Mouse (Mus musculus) urinary bladder, adult 2 months (tissue): ENCODE measurements around the gene Slk. TPM values are rescaled to one million over a fixed set of nuclear protein-coding genes. Genes with fewer than 3 reads are reported as not detected.
A peak's percentile ranks its signal among the peaks of the same experiment; 100 is the strongest.
"Not testable (repeated sequence)": the region's sequence is repeated elsewhere in the genome, so short reads cannot be mapped to it uniquely, and the experiment has no call there.

Source experiments
- DNase-seq: peaks from one replicate; pipeline ENCODE4 v3.0.0; 2022; ENCODE audit warnings: low spot score
- polyA plus RNA-seq: library from polyadenylated mRNA; depleted of rRNA; stranded (reverse); fragments of >200 nt; gene quantifications from 2 replicates; pipeline ENCODE4 v1.2.3, GENCODE M21; 2012

Slk gene
- polyA plus RNA-seq, 1 experiment: 49.5 TPM

- no peak for DNase-seq
These were observed 9.4 kb upstream of the Slk start for GRCm38 (mm10) chr19:47570042-47570441.

GRCm38 (mm10) chr19:47571981-47572380 lies 7.5 kb upstream of the Slk start:
- not testable (repeated sequence) for DNase-seq

GRCm38 (mm10) chr19:47573718-47574117 lies 5.8 kb upstream of the Slk start:
- DNase-seq: no peak

DNA sequence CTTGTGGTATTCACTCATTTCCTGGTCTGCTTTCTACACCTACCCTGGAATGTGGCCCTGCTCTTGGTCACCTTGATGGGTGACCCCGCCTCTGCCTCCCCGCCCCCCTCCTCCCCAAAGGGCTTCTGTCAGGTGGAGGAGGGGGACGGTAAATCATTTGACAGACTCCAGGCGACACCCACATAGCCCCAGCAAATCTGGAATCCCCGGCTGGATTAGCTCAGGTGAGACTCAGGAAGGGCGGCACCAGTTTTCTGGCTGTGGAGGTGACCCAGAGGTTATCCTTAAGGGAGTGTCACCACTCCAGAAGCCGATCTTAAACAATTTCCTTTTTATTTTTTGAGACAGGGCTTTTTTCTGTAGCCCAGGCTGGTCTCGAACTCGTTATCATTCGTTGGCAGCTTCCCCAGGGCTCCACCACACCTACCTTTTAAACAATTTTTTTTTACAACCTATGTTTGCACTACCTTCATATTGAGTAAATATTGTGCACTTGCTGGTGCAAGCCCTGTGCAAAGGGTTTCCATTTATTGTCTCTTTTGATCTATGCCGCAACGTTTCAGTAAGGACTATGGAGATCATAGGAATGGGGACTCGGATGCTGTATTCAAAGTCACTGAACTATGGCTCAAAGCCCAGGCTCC lies 775 bp upstream of the Slk start:
- no peak for DNase-seq

DNA sequence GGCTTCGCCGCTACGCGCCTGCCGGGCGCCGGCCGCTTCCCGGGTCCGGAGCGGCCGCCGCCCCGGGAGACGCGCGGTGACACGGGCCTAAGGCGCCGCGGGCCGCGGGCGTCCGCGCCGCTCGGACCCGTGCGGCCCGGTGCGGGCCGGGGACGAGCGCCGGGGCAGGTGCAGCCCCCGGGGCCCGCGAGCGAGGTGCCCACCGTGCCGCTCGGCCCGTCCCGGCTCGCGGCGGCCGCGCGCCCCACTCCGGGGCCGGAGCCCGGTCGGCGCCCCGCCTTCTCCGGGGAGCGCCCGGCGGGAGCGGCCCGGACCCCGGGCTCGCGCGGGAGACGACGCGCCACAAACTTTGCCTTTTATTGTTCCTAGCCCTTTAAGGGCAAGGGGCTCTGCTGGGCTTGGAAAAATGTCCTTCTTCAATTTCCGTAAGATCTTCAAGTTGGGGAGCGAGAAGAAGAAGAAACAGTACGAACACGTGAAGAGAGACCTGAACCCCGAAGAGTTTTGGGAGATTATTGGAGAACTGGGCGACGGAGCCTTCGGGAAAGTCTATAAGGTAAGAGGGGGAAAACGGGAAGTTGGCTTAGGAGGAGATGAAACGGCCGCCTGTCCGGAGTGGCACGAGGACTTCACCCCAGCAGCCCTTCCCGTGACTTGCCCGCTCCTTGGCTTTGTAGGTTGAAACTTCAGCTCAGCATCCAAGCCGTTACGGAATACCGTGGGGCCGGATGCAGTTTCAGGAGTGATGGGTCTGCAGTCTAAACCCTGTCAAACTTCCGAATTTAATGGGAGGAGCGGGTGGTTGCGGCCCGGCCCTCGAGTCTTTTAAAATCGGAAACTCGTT lies 532 bp downstream of the Slk start:
- peak; percentile 27 for DNase-seq

- DNase-seq: no peak
These were observed 6.3 kb downstream of the Slk start for GRCm38 (mm10) chr19:47585772-47586171.

DNA sequence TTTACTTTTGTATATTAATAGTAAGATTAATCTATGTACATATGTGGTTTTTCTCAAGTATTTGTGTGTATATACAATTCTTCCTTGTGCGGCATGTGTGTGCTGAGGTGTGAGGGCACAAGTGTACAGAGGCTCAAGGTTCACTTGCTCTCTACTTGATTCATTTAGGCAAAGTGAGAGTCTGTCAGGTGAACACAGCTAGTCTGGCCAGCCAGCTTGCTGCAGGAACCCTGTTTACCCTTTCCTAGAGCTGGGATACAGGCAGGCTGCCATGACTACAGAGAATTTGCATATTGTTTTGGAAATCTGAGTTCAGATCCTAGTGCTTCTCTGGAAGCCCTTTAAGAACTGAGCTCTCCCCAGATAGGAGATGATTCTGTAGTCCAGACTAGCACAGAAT lies 7.5 kb downstream of the Slk start:
- DNase-seq: no peak

DNA sequence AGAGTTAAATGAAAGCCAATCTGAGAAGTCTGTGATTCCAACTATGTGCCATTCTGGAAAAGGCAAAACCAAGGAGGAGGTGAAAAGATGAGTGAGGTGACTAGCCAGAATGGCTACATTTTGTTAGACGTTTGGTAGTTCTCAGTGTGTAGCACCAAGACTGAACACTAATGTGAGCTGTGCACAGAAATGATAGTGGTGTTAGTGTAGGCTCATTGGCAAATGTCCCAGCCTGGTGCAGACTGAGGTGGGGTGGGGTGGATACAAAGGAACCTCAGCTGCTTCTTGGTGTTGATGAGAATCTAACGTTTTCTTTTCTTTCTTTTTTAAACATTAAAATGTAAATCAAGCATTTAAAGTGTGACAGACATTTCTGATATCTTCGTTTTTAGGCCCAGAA lies 29.0 kb downstream of the Slk start:
- no peak for DNase-seq

- no peak for DNase-seq
These were observed 34.0 kb downstream of the Slk start for GRCm38 (mm10) chr19:47613442-47613841.

- DNase-seq: no peak
These were observed 42.0 kb downstream of the Slk start for GRCm38 (mm10) chr19:47621478-47621877.

DNA sequence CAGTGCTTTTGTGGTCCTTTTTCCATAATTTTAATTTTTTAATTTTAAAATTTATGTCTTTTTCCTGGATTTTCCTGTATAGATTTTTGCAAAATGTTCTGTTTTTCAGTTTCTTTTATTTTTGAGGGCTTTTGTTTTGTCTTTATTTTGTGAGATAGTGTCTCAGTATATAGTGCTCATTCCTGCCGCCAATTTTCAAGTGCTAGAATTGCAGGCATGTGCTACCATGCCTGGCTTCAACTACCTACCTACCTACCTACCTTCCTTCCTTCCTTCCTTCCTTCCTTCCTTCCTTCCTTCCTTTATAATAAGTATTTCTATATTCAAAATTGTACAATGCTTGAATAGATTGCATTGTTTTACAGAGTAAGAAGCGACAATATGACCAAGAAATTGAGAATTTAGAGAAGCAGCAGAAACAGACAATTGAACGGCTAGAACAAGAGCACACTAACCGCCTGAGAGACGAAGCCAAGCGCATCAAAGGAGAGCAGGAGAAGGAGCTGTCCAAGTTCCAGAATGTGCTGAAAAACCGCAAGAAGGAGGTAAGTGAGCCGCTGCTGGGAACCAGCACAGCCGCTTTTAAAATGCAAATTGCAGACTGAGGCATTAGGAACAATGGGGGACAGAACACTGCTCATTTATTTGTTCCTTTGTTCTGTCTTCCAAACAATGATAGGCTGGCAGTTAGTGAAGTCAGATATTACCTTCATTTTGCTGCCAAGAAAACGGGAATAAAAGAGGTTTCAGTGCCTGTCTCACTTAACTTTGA lies 45.6 kb downstream of the Slk start:
- no peak for DNase-seq

DNA sequence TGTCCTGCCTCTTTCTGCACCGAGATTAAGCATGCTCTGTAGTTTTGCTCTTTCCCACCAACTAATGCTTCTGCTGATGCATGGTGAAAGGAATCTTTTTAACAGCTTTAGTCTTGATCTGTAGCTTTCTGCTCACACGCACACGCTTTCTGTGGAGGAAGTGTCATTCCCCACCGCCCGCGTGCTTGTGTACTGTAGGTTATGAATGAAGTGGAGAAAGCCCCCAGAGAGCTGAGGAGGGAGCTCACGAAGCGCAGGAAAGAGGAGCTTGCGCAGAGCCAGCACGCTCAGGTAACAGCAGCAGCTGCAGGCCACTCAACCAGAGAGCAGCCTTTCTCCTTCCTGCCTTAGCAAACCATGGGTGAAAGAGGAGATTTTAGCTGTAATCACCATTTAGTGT lies 48.0 kb downstream of the Slk start:
- DNase-seq: no peak

DNA sequence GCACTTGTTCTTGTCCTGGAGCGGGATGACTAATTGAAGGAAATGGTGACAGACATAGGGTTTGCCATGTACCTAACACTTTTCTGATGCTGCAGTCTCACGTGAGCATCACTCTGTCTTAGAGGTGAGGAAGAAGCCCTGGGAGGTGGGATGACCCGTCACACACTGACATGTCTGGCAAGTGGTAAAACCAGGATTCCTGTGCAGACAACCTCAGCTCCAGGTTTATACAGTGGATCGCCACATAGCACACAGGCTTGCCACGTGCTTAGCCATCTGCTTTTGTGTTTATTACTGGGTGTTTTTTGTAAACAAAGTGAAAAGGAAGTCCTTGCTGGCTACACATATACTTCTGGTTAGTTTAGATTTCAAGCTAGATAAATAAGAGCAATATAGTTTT lies 49.6 kb downstream of the Slk start:
- DNase-seq: no peak

DNA sequence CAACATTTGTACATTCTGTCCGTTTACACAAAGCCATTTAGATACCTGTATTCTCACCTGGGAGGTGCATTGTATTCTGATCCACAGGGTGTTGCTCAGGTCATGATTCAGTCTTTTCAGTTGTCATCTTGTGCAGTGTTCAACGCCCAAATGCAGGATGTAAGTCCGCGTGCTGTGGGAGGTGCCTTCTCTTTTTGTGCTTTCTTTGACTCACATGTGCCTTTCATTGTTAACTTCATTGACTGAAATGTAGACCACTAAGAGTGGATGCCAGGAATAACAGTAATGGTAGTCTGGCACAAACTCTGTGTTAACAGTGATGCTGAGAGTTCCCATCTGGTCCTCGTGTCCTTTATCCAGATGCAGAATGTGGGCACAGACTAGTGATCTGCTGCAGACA lies 50.9 kb downstream of the Slk start:
- DNase-seq: no peak

DNA sequence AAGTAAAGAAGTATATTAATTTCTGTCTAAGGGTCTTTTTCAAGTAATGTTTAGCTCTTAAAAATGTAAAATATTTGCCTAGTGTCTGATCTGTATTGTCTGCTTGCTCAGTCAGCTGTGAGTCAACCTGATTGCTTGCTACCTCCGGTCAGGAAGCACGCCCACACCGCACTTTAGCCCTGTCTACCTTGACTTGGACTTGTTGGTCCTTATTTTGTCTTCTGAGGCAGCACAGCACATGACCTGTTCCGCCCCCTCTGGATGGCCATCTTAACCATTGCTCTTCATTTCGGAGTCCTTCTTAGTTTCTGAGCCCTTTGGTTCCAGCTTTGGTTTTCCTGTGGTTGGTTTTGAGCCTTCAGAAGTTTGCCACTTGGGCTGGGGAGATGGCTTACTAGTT lies 52.3 kb downstream of the Slk start:
- no peak for DNase-seq

DNA sequence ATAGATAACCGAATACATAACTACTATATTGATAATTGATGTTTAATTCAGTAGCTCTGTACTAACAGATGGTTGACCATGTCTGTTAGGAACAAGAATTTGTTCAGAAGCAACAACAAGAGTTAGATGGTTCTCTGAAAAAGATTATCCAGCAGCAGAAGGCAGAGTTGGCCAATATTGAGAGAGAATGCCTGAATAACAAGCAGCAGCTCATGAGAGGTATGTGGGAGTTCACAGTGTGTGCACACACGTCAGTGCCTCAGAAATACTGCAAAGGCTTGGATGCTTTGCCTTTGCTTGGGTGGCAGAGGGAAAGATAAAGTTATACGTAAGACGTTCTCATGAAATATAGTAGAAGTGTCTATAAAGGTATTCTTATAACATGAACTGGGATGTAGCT lies 55.9 kb downstream of the Slk start:
- no peak for DNase-seq

DNA sequence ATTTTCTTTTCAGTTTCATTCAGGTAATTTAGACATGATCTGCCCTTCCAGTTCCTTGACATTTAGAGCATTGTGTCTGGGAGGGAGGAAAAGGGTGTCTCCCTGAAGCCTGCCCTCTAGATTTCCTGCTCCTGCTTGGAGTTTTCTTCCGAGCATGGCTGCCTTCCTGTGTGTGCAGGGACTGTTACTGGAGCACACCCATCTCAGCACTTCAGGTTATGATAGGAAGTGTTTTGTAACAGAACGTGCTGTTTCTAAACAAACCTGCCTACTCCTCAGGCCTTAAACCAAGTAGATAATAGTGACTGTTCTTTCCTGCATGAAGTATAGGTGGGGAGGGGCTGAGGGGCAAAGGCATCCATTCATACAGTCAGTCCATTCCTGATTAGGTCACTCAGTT lies 64.4 kb downstream of the Slk start:
- DNase-seq: no peak

DNA sequence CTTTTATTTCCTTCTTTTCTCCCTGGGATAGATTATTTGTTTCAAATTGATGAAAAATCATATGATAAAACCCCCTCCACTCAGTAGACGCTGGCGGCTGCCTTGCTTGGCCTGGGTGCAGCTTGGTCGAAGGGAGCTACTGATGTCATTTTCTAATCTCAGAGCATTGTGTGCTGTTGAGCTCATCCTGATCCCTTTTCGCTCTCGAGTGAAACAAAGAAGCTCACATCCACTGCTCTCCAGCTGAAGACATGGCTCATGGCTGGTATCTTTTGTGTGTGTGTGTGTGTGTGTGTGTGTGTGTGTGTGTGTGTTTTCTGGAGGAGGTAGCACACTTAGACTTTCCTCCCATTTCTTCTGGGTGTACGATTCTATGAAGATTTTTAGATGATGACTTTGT lies 66.1 kb downstream of the Slk start:
- no peak for DNase-seq

DNA sequence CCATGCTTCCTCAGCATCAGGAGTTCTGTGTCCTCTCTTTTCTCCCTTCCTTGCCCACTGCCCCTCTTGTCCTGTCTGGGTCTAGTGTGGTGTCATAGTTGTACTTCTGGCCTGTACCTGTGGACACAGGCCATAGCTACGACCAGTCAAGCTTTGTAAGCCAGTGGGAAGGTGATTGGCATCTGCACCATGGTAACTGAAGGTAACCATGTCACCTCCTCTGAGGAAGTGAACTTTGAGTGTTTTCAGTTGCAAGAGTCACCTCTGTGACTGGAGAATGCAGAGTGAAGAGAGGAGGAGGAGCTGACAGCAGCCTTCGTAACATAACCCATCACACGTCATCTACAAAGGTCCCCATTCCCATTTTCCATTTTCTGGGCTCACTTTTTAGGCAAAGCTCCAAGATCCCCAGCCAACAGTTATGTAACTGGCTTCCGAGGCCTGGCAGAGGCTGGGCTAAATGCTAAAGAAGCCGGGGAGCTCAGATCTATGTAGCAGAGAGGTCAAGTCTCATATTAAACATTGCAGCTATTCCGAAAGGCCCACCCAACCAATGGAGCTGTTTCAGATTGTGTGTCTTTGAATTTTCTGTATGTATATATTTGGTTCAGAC lies 67.1 kb downstream of the Slk start:
- DNase-seq: no peak

DNA sequence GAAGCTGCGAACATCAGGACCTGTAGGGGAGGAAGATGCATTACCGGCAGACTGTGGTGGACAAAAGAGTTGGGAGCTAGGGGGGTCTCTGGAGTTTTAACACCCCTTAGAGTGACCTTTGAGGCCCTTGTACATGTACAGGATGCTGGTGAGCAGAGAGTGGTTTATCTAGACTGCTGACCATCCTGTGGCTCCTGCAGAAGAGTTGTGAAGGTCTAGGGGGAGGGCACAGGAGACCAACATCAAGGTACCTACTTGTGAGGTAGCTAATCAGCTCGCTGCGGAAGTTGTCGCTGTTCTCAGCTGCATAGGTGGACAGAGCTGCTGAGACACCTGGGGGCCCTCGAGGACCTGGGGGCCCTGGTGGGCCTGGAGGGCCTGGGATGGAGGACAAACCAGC lies 69.6 kb downstream of the Slk start:
- peak; percentile 14 for DNase-seq

- DNase-seq: peak; percentile 20
These were observed 71.1 kb downstream of the Slk start for GRCm38 (mm10) chr19:47650366-47651159.

DNA sequence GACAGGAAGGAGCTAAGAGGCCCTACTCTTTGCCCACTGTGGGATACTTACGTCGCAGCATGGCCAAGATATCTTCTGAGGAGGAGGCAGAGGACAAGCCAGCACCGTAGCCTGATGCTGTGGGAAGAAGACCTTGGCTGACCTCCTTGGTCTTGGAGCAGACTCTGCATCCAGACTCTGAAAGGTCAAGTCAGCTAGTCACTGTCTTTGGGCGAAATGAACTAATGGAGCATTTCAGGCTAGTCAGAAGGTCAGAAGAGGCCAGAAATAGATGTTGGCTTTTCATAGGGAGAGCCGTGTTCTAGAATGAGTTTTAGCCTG lies 71.6 kb downstream of the Slk start:
- DNase-seq: peak; percentile 17
